Mouse (Mus musculus) kidney, postnatal 10 days (tissue): Measurements from ENCODE around the gene Cyp1a2.

ENCODE experiments used
- DNase-seq: peaks from one replicate; pipeline ENCODE4 v3.0.0; 2021; ENCODE audit warnings: mixed read lengths

Cyp1a2 gene

GRCm38 (mm10) chr9:57671037-57671436, 12.5 kb downstream of the Cyp1a2 start:
- DNase-seq = no peak

GRCm38 (mm10) chr9:57669566-57669965, 13.9 kb downstream of the Cyp1a2 start:
- peak; percentile 73 for DNase-seq

- DNase-seq = no peak
Observed at GRCm38 (mm10) chr9:57668277-57668676, 15.2 kb downstream of the Cyp1a2 start.

- DNase-seq = no peak
Observed at GRCm38 (mm10) chr9:57667817-57668216, 15.7 kb downstream of the Cyp1a2 start.

- DNase-seq = no peak
Observed at GRCm38 (mm10) chr9:57667136-57667535, 16.4 kb downstream of the Cyp1a2 start.

GRCm38 (mm10) chr9:57666536-57666935, 17.0 kb downstream of the Cyp1a2 start:
- no peak for DNase-seq

GRCm38 (mm10) chr9:57664616-57665015, 18.9 kb downstream of the Cyp1a2 start:
- DNase-seq = no peak

- no peak for DNase-seq
Observed at GRCm38 (mm10) chr9:57661552-57661951, 22.0 kb downstream of the Cyp1a2 start.

GRCm38 (mm10) chr9:57660501-57660900, 23.0 kb downstream of the Cyp1a2 start:
- no peak for DNase-seq

- DNase-seq = peak; percentile 86
Observed at GRCm38 (mm10) chr9:57659774-57660173, 23.7 kb downstream of the Cyp1a2 start.

- DNase-seq = no peak
Observed at GRCm38 (mm10) chr9:57658970-57659369, 24.5 kb downstream of the Cyp1a2 start.

- no peak for DNase-seq
Observed at GRCm38 (mm10) chr9:57657843-57658242, 25.7 kb downstream of the Cyp1a2 start.

- DNase-seq = no peak
Observed at GRCm38 (mm10) chr9:57656631-57657350, 26.7 kb downstream of the Cyp1a2 start.

- DNase-seq = peak; percentile 97
Observed at GRCm38 (mm10) chr9:57655749-57656148, 27.8 kb downstream of the Cyp1a2 start.

GRCm38 (mm10) chr9:57654966-57655365, 28.5 kb downstream of the Cyp1a2 start:
- DNase-seq = no peak

- no peak for DNase-seq
Observed at GRCm38 (mm10) chr9:57653283-57653682, 30.2 kb downstream of the Cyp1a2 start, which contains the start of gene Csk. Gene Csk (minus strand): TSS chr9:57653631.

- DNase-seq = no peak
Observed at GRCm38 (mm10) chr9:57652855-57653254, 30.6 kb downstream of the Cyp1a2 start.

- DNase-seq = no peak
Observed at GRCm38 (mm10) chr9:57652351-57652750, 31.2 kb downstream of the Cyp1a2 start.

GRCm38 (mm10) chr9:57650786-57651311, 32.7 kb downstream of the Cyp1a2 start:
- DNase-seq = no peak

- no peak for DNase-seq
Observed at GRCm38 (mm10) chr9:57650130-57650785, 33.2 kb downstream of the Cyp1a2 start.

- DNase-seq = no peak
Observed at GRCm38 (mm10) chr9:57647286-57648108, 36.0 kb downstream of the Cyp1a2 start.

GRCm38 (mm10) chr9:57646551-57647103, 36.9 kb downstream of the Cyp1a2 start:
- DNase-seq = no peak
